Mouse (Mus musculus) liver, adult 2 months (tissue): ENCODE data around the gene Ap3b2. TPM values are rescaled to one million over a fixed set of nuclear protein-coding genes. Genes with fewer than 3 reads are reported as not detected.
"Not testable (repeated sequence)": the region's sequence is repeated elsewhere in the genome, so short reads cannot be mapped to it uniquely, and the experiment has no call there.

Experiments used
- DNase-seq: peaks from one replicate; pipeline ENCODE4 v3.0.0-alpha.2; 2011; ENCODE audit warnings: low read depth, low spot score; ENCODE audit errors: extremely low read depth
- H3K27ac ChIP-seq: fragments of 200-500 bp; replicated peaks from 2 replicates; pipeline ENCODE4 v1.5.1; 2012; ENCODE audit warnings: low read depth, mild to moderate bottlenecking, control low read depth, inconsistent platforms, low read length; ENCODE audit not compliant: insufficient read depth
- H3K27me3 ChIP-seq: fragments of 200-500 bp; 2 replicates; pipeline ENCODE4 v1.6.1; 2012; ENCODE audit warnings: mild to moderate bottlenecking, moderate library complexity, low read length, inconsistent platforms; ENCODE audit not compliant: control insufficient read depth, insufficient read depth
- H3K36me3 ChIP-seq: fragments of 200-500 bp; 2 replicates; pipeline ENCODE4 v1.6.1; 2012; ENCODE audit warnings: low read length, inconsistent platforms; ENCODE audit not compliant: control insufficient read depth, insufficient read depth
- H3K4me1 ChIP-seq: fragments of 200-500 bp; 2 replicates; pipeline ENCODE4 v1.6.1; 2011; ENCODE audit warnings: low read length; ENCODE audit not compliant: control insufficient read depth, insufficient read depth
- H3K4me3 ChIP-seq: fragments of 200-500 bp; 2 replicates; pipeline ENCODE4 v1.5.1; 2011; ENCODE audit warnings: low read depth, mild to moderate bottlenecking, control low read depth, low read length, moderate library complexity; ENCODE audit not compliant: insufficient read depth
- H3K79me2 ChIP-seq: fragments of 200-500 bp; 2 replicates; pipeline ENCODE4 v1.6.1; 2012; ENCODE audit warnings: inconsistent platforms, mild to moderate bottlenecking, low read length, moderate library complexity; ENCODE audit not compliant: control insufficient read depth, insufficient read depth
- H3K9ac ChIP-seq: fragments of 200-500 bp; 2 replicates; pipeline ENCODE4 v1.6.1; 2012; ENCODE audit warnings: low read depth, mild to moderate bottlenecking, control low read depth, inconsistent platforms, low read length
- CTCF ChIP-seq: fragments of 200-500 bp; IDR thresholded peaks from 2 replicates; pipeline ENCODE4 v1.5.1; 2011; ENCODE audit warnings: low read depth, low read length, control low read depth
- POLR2A ChIP-seq: fragments of 200-500 bp; IDR thresholded peaks from 2 replicates; pipeline ENCODE4 v1.6.1; 2011; ENCODE audit warnings: low read length, control low read depth; ENCODE audit not compliant: insufficient read depth; ENCODE audit errors: extremely low read depth
- WGBS: fragments of 180-500 bp; shearing (Covaris S2); methylation state at CpG from one replicate; pipeline ENCODE4 v1.1.7; 2018; 5-methylcytosine and 5-hydroxymethylcytosine counted together
- polyA plus RNA-seq: library from polyadenylated mRNA; depleted of rRNA; stranded (reverse); fragments of >200 nt; gene quantifications from 2 replicates; pipeline ENCODE4 v1.2.3, GENCODE M21; 2012
- total RNA-seq: library from RNA; depleted of rRNA; stranded (reverse); fragments of >200 nt; gene quantifications from 2 replicates; pipeline ENCODE4 v1.2.3, GENCODE M21; 2014

Ap3b2 gene
- total and polyA plus RNA-seq, 2 experiments: not detected

- H3K9ac ChIP-seq: no peak overlapping the region
- H3K36me3 ChIP-seq: no peaks in the 10 kb centered on the region
- TF ChIP-seq CTCF (no peak), POLR2A (no peak)
- no peak overlapping the region for H3K4me3 ChIP-seq
- H3K27me3 ChIP-seq: peaks cover 7% of the 10 kb centered on the region
- H3K27ac ChIP-seq: no peak overlapping the region
- 25% methylated on average over 9 of the region's 9 CpGs for WGBS
- no peaks in the 10 kb centered on the region for H3K79me2 ChIP-seq
- no peaks in the 10 kb centered on the region for H3K4me1 ChIP-seq
- DNase-seq: no peak
These were observed 4.1 kb downstream of the Ap3b2 start for GRCm38 (mm10) chr7:81489649-81490048.

GRCm38 (mm10) chr7:81480800-81481199 is 12.9 kb downstream of the Ap3b2 start:
- Histone ChIP-seq H3K27me3 (peaks cover 3% of the 10 kb centered on the region; the same call in 1 of the 2 replicates), H3K27ac (no peak overlapping the region), H3K4me1 (no peaks in the 10 kb centered on the region), H3K79me2 (no peaks in the 10 kb centered on the region), H3K4me3 (no peak overlapping the region), H3K9ac (no peak overlapping the region), H3K36me3 (no peaks in the 10 kb centered on the region)
- 18% methylated on average over 8 of the region's 8 CpGs for WGBS
- no peak for TF ChIP-seq POLR2A
- TF ChIP-seq CTCF: no peak
- DNase-seq: no peak

- Histone ChIP-seq H3K27ac (no peak overlapping the region), H3K36me3 (no peaks in the 10 kb centered on the region), H3K9ac (no peak overlapping the region), H3K79me2 (no peaks in the 10 kb centered on the region), H3K4me1 (no peaks in the 10 kb centered on the region), H3K27me3 (peaks cover 3% of the 10 kb centered on the region; the same call in 1 of the 2 replicates), H3K4me3 (no peak overlapping the region)
- DNase-seq: no peak
- TF ChIP-seq POLR2A (no peak), CTCF (no peak)
- WGBS: 64% methylated on average over 3 of the region's 3 CpGs
These were observed 14.1 kb downstream of the Ap3b2 start for GRCm38 (mm10) chr7:81479531-81480090.

- H3K79me2 ChIP-seq, H3K4me1 ChIP-seq, H3K36me3 ChIP-seq, DNase-seq, H3K9ac ChIP-seq, H3K27ac ChIP-seq, H3K4me3 ChIP-seq, H3K27me3 ChIP-seq: not testable (repeated sequence)
These were observed 15.5 kb downstream of the Ap3b2 start for GRCm38 (mm10) chr7:81478261-81478660.

GRCm38 (mm10) chr7:81476833-81477232 is 16.9 kb downstream of the Ap3b2 start:
- H3K36me3 ChIP-seq: no peaks in the 10 kb centered on the region
- no peak for DNase-seq
- no peak overlapping the region for H3K27ac ChIP-seq
- H3K79me2 ChIP-seq: no peaks in the 10 kb centered on the region
- no peak for TF ChIP-seq POLR2A
- TF ChIP-seq CTCF: no peak
- H3K9ac ChIP-seq: no peak overlapping the region
- H3K4me1 ChIP-seq: no peaks in the 10 kb centered on the region
- H3K4me3 ChIP-seq: no peak overlapping the region
- peaks cover 3% of the 10 kb centered on the region; the same call in 1 of the 2 replicates for H3K27me3 ChIP-seq
- 4% methylated on average over 24 of the region's 24 CpGs for WGBS

- Histone ChIP-seq H3K36me3 (no peaks in the 10 kb centered on the region), H3K4me1 (no peaks in the 10 kb centered on the region), H3K79me2 (no peaks in the 10 kb centered on the region), H3K27me3 (peaks cover 3% of the 10 kb centered on the region; the same call in 1 of the 2 replicates), H3K9ac (no peak overlapping the region), H3K27ac (no peak overlapping the region), H3K4me3 (no peak overlapping the region)
- DNase-seq: no peak
- no peak for TF ChIP-seq POLR2A
- no peak for TF ChIP-seq CTCF
- 72% methylated on average over 3 of the region's 3 CpGs for WGBS
These were observed 18.5 kb downstream of the Ap3b2 start for GRCm38 (mm10) chr7:81475221-81475620.
